Mouse (Mus musculus): ENCODE measurements around the gene A530064D06Rik.
"Not testable (repeated sequence)": the region's sequence is repeated elsewhere in the genome, so short reads cannot be mapped to it uniquely, and the experiment has no call there.

The A530064D06Rik gene

GRCm38 (mm10) chr17:48167103-48167502 is at the start of gene A530064D06Rik:
Gene A530064D06Rik (minus strand): TSS chr17:48167275.
- not testable (repeated sequence) for DNase-seq (ENCODE audit: low read depth, low spot score)

DNA sequence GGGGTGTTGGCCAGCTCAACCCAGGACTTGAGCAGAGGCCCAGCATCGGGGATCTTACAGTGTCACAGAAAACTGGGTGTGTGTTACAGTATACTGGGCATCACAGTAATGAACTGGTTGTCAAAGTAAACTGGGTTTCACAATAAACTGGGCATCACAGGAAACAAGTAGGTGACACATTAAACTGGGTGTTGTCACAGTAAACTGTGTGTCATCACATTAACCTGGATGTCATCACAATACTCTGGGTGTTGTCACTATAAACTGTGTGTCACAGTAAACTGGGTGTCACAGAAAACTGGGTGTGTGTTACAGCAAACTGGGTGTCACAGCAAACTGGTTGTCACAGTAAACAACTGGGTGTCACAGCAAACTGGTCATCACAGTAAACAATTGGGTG is 48.4 kb upstream of the A530064D06Rik start:
- no peak for DNase-seq (ENCODE audit: low read depth, low spot score)

GRCm38 (mm10) chr17:48213511-48213910 is 46.4 kb upstream of the A530064D06Rik start:
- DNase-seq (ENCODE audit: low read depth, low spot score) = no peak

- DNase-seq (ENCODE audit: low read depth, low spot score) = no peak
These were observed 45.5 kb upstream of the A530064D06Rik start for GRCm38 (mm10) chr17:48212596-48212995.

GRCm38 (mm10) chr17:48203086-48203485 is 36.0 kb upstream of the A530064D06Rik start:
- DNase-seq (ENCODE audit: low read depth, low spot score) = no peak

- no peak for DNase-seq (ENCODE audit: low read depth, low spot score)
These were observed 25.3 kb upstream of the A530064D06Rik start for GRCm38 (mm10) chr17:48192366-48192765.

GRCm38 (mm10) chr17:48185252-48185651 is 18.2 kb upstream of the A530064D06Rik start:
- DNase-seq (ENCODE audit: low read depth, low spot score) = no peak

GRCm38 (mm10) chr17:48157382-48158076 is 9.5 kb downstream of the A530064D06Rik start:
- no peak for DNase-seq (ENCODE audit: low read depth, low spot score)

DNA sequence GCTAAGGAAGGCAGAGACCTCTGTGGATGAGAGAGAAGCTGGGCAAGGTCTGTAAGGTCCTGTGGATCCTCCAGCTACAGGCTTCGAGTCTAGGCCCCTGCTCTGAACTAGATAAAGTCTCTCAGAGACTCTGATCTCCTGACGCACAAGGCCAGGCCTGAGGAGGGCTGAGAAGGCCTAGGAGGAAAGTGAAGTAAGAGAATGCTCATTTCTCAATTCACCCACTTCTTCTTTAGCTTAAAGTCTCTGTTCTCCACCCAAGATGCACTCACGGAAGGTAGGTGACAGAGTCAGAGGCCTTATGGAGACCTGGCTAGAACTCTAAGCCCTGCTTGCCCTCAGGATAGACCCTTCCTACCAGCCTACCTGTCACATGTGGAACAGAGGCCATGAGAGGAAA is 21.0 kb downstream of the A530064D06Rik start, which contains the start of gene 9830107B12Rik:
TSS of gene 9830107B12Rik (minus strand) at position 149 of the 400 bp plus-strand sequence.
- DNase-seq (ENCODE audit: low read depth, low spot score) = no peak

DNA sequence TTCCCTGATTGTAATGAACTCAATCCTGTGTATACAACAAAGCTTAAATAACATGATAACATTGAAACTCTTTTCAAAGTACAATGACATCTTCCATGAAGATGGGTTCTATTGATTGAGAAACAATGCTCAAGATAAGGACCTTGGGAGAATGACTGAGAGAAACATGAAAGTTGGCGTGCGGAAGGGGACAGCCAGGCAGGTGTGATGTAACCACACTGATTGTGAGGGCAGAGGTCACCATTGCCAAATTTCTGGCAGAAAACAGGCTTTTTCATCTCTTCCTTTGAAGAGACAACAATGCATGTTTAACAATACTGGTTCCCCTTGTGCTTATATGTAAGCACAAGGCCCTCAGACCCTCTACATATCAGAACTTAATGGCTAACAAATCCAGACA is 34.3 kb downstream of the A530064D06Rik start:
- DNase-seq (ENCODE audit: low read depth, low spot score) = no peak

GRCm38 (mm10) chr17:48120456-48120855 is 46.6 kb downstream of the A530064D06Rik start:
- DNase-seq (ENCODE audit: low read depth, low spot score) = peak; percentile 78

DNA sequence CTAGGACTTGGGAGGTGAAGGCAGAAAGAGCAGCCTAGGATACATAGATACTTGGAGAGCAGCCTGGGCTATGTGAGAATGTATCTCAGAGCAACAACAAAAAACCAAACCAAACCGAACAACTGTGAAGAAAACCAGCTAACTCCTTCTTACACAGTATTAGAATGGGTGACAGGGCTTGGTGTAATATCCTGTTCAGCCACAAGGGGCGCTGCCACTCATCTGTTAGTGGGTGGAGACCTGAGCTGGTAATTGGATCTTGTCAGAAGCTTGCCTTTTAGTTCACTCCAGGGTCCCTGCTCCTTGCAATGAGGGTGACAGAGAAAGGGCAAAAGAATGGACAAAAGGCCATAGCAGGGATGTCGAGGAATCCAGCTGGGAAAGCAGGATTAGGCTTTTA is 47.4 kb downstream of the A530064D06Rik start:
- peak; percentile 86 for DNase-seq (ENCODE audit: low read depth, low spot score)

DNA sequence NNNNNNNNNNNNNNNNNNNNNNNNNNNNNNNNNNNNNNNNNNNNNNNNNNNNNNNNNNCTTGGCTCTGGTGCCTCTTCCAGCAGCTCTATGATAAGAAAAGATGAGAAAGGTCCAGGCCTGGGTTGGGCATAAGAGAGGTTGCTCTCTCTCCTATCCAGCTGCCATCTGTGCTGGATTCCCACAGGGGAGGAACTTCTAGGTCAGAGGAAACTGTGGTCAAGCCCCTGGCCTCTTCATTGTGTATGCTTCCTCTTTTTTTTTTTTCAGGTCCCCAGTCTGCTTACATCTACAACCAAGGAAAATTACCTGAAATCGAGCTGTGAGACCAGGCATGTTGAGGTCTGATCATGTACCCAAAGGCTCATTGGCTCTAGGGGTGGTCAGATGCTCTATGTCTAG is 48.5 kb downstream of the A530064D06Rik start:
- DNase-seq (ENCODE audit: low read depth, low spot score) = no peak

DNA sequence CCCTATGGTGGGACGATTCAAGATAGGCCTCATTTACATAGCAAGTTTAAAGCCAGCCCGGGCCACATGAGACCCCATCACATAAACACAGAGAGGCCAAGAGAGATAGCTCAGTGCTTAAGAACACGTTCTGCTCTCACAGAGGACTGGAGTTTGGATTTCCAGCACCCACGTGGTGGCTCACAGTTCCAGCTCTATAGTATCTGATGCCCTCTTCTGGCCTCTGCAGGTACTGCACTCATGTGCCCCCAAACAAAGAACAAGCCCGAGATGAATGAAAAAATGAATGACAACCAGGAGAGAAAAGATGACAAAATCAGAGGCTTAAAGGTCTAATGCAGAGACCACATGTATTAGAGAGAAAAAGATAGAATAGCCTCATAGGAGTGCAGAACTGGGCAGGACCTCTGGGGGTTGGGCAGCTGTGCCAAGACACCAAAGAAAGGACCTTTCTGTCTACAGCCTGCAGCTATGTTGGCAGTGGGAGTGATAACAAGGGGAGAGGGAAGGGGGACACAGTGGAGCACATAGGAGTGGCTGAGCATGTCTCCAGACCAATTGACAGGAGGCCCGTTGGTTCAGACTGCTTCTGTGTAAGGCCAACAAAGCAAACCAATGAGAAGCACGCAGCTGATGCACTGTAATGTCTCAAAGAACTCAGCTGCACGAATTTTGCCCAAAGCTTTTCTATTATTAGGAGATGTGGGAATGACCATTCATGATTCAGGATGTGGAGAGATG is 56.4 kb downstream of the A530064D06Rik start:
- peak; percentile 82 for DNase-seq (ENCODE audit: low read depth, low spot score)

- DNase-seq (ENCODE audit: low read depth, low spot score) = peak; percentile 14
These were observed 58.6 kb downstream of the A530064D06Rik start for GRCm38 (mm10) chr17:48108520-48108919.

- DNase-seq (ENCODE audit: low read depth, low spot score) = peak; percentile 30
These were observed 59.2 kb downstream of the A530064D06Rik start for GRCm38 (mm10) chr17:48107862-48108261.

GRCm38 (mm10) chr17:48107333-48107732 is 59.7 kb downstream of the A530064D06Rik start:
- no peak for DNase-seq (ENCODE audit: low read depth, low spot score)

GRCm38 (mm10) chr17:48100441-48101417 is 66.3 kb downstream of the A530064D06Rik start:
- peak; percentile 84 for DNase-seq (ENCODE audit: low read depth, low spot score)

DNA sequence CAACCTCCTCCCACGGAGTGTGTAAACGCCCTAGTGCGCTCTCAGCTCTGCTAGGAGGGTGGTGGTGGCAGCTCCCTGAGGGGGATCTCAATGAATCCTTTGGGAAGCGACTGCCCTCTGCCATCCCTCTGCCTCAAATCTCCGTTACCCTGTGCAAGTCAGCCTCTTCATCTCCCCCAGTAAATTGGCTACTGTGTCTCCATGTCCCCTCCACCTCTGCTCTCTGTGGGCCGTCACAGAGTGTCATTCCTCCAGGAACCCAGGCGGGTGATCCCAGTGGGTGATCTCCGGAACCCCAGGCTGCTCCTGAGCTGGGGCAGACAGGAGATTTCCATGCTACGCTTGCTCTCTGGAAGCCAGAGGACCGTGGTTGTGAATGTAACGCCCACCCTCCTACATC is 67.8 kb downstream of the A530064D06Rik start:
- no peak for DNase-seq (ENCODE audit: low read depth, low spot score)

Measured in ES-CJ7 (cell line).